Mouse (Mus musculus) NIH3T3 (cell line): ENCODE data around the gene Tnfsf10.
"Not testable (repeated sequence)": the region's sequence is repeated elsewhere in the genome, so short reads cannot be mapped to it uniquely, and the experiment has no call there.

ENCODE experiments used
- DNase-seq: peaks from one replicate; pipeline ENCODE4 v3.0.0-alpha.2; 2012; ENCODE audit warnings: low read depth

The Tnfsf10 gene

DNA sequence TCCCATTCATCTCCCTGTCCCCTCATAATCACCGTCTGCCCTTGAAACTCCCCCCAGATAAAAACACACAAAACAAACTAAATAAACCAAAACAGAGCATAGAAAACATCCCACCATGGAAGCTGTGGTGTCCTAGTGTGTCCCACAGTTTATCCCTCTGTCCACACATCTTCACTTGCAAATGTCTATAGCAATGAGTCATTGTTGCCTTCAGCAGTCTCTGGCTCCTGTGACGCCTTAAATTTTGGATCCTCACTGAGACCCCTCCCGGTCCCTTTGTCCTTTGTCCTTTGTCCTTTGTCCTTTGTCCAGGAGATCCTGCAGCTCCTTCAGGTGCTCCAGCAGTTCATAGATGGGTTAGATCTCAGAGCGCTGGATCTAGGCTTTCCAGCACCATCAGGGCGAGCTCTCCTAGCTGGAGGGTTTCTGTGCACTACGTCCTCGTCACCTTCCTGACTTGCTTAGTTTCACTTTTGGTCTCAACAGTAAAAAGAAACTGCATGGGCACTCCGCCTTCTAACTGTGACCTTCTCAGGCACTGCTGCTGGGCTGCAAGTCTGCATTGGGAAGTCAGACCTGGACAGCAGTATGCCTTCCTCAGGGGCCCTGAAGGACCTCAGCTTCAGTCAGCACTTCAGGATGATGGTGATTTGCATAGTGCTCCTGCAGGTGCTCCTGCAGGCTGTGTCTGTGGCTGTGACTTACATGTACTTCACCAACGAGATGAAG lies at the start of gene Tnfsf10:
Tnfsf10 (plus strand) TSS at position 470 of the 729 bp plus-strand sequence.
- DNase-seq, result peak; percentile 12

DNA sequence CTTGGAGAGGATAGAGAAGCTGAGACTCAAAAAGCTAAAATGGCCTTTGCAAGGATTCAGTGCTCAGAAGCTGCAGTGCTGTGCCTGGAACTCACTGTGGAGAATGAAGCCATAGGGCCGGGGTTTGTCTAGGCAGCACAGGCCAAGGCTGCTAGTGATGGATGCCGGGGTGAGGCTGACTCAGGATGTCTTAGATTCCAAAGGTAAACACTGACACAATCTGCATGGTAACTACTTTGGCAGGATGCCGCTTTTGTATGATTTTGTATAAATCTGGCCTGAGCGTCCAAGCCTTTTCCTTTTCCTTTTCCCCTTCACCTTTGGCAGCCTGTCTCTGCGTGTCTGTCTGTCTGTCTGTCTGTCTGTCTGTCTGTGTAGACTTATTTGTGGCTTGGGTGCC lies 49.5 kb upstream of the Tnfsf10 start:
- DNase-seq, result peak; percentile 74

DNA sequence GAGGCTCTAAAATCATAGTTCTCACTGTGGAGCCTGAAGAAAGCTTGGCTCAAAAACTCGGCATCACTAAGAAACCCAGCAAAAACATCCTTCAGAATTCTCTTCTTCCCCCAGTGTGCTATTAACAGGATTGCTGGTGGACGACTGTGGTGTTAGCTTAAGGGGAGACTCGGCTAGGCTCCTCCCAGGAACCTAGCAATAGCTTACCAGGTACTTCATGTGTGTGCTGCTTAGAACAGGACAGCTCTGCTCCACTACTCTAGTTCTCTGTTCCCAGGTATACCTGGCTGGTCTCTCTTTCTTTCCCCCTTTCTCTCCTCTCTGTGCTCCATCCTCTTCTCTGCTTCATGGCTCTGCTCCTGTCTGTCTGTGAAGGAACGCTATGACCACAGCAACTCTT lies 48.9 kb upstream of the Tnfsf10 start:
- no peak for DNase-seq

DNA sequence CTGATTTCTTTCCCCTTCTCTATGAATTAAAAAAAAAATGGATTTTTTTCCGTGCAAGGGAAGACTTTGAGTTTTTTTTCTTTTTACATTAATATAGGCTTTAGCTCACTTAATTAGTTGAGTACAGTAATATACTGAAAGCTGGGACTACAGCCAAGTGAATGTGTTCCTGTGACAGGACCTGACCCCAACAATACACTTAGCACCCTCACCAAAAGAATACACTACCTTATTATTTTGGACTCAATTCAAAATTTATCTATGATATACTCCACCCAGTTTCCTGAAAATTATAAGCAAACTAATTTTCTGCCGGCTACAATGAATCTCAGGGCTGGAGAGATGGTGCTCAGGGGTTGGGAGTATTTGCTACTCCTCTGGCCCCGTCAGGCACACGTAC lies 47.7 kb upstream of the Tnfsf10 start:
- DNase-seq, result no peak

DNA sequence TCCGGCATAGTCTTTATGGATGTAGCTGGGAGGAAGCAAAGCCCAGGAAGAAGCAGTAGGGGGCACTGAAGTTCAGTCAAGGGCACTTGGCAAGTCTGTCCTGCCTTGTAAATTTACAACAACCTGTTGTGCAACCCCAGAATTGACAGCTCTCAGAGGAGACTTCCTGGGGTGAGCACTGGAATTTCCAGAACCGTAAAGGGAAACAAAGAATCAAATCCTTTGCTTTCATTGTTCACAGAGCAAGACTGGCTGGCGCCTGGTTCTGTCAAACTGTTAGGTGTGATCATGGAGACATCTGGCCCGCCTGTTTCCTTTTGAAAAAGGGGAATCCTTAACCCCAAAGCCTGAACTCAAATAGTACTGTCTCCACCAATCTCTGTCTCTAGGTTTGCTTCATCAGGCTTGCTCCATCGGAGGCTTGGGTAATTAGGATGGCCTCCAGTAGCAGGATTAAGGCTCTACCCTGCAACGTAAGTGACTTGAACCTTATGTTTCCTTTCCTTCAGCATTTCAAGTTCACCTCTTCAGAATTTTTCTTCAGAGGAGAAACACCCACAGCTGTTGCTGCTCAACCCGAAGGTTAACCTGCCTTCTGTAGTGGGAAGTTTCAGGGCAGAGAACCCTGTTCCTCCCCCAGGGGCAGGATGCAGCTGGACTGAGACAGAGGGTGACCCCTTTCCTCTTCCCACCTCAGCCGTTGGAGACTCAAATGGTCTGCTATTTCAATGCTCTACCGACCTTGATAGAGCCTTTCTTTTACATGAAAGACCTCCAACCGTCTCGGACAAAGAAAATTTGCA lies 46.5 kb upstream of the Tnfsf10 start:
- DNase-seq, result peak; percentile 80

DNA sequence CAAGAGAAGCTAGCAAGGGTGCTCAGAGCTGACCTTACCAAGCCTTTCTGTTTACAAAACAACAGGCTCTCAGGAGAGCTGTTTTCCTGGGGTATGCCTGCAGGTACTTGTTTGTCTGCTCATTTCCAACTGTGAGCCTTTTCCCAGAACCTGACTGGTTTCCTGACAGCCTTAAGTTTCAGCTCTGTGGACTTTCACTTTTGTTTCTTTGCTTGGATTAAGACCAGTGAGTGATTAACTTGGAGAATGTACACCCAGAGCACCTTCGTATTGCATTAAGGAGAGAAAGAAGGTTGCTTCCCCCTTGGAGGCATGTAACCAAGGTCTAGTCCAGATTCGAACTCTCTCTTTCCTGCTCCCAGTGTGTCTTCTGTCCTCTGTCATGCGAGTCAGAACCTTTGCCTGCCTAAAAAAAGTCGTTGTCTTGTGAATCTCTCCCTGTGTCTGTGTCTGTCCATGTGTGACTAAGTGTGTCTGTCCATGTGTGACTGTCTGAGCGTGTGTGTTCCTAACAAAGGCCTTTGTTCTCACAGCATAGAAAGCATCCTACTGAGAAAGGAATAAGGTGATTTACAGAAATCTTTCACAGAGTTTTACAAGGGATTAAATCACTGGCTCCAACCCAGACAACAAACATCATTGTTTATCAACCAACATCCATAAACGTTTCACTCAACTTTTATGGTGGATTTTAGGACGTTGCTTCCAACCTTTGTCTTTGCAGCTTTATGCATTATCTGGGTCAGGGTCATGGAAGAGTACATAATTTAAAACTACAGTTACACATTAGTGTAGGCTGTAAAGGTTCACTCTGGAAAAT lies 43.7 kb upstream of the Tnfsf10 start:
- DNase-seq, result no peak

DNA sequence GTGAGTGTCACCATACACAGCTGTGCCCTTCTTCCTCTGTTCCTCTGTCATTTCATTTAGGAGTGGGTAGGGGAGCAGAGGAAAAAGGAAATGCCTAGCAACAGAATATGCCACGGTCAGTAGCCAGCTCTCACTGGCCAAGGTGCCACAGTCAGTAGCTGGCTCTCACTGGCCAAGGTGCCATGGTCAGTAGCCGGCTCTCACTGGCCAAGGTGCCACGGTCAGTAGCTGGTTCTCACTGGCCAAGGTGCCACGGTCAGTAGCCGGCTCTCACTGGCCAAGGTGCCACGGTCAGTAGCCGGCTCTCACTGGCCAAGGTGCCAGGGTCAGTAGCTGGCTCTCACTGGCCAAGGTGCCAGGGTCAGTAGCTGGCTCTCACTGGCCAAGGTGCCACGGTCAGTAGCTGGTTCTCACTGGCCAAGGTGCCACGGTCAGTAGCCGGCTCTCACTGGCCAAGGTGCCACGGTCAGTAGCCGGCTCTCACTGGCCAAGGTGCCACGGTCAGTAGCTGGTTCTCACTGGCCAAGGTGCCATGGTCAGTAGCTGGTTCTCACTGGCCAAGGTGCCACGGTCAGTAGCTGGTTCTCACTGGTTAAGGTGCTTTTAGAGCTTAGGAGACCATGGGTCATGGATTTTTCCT lies 37.4 kb upstream of the Tnfsf10 start:
- not testable (repeated sequence) for DNase-seq

DNA sequence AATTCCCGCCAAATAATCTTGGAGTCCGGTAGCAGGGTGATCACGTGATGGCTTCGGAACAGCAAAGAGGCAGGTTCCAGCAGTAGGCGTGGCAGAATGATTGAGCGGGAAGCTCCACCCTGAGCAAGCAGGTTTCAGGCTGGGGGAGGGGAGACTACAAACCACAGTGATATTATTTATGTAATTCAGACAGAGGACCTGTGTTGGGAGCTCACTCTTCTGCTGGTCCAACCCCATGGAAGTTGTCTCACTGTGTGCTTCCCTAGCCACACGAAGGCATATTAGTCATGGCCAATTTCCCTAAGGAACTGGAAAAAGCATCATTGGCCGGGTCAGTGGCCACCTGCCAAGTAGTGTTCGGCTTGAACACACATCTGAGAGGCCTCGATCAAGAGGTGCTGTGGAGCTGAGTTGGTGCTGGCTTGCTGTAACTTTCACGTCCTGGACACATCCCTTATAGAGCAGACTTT lies 36.5 kb upstream of the Tnfsf10 start:
- peak; percentile 77 for DNase-seq

DNA sequence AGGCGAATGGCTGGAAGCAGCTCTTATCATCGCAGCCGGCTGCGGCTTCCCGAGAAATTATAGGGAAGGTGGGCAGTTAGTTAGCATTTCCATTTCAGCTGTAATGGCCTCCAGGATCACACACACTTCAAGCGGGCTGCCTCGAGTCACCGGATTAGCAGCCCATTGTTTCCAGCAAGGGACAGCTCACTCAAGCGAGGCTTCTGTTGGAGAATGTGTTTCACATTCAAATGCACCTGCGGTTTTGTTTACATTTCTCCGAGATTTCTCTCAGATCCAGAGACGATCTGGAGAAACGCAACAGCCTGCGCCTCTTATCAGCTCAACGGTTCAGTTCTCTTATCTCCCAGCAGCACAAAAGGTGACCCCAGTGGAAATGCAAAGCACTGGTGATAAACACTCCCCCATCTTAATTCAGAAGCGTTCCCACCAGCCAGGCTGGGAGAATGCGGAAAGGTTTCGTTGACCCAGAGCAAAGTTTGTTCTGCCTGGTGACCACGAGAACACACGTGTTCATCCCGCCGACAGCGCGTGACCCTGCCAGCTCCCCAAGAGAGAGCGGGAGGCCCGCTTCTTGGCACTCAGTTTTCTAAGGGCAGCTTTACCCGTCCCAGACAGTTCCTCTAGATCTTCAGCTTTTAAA lies 33.6 kb upstream of the Tnfsf10 start:
- DNase-seq, result no peak

DNA sequence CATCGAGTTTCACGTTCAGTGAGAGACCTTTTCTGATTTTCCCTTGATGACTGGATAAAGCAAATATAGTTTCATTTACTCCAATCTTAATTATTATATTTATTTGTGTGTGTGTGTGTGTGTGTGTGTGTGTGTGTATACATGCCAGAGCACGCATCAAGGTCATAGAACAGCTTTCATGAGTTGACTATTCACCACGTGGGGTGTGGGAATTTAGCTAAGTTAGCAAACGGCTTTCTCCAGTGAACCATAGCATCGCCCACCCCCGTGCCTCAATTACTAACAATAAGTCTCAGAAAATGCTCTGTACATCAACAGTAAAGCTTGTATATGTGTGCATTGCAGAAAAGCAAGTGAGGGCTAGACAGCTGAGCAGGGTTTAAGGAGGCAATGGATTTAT lies 33.0 kb upstream of the Tnfsf10 start:
- DNase-seq, result no peak

DNA sequence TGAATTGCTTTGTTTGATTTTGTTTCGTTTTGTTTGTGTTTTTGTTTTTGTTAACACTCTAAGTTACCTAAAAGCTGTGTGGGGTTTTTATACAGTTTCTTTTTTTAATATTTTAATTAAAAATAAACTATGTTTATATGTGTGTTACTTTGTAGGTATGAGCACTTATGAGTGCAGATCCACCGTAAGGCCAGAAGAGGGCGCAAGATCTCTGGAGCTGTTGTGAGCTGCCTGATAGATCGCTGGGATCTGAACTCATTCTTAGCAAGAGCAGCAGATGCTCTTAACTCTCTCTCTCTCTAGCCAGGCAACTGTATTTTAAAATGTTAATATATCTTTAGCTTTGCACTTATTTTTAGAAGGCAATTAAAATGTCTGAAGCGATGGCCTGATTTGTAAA lies 32.6 kb upstream of the Tnfsf10 start:
- no peak for DNase-seq

DNA sequence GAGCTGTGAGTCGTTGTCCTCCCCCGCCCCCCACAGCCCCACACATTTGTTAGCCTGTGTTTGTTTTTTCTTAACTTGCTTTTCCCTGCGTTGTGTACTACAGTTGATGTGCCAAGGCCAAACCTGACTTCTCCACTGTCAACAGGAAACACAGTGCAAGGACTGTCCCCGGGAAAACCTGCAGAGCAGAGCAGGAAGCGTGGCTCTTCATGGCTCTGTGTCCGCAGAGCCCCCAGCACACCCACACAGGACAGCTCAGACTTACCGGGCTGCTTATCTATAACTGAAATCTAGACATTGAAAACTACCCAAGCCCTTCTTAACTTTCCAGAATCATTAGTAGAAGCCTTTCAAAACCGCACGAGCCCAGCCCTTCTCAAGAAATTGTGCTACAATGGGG lies 31.8 kb upstream of the Tnfsf10 start:
- no peak for DNase-seq

DNA sequence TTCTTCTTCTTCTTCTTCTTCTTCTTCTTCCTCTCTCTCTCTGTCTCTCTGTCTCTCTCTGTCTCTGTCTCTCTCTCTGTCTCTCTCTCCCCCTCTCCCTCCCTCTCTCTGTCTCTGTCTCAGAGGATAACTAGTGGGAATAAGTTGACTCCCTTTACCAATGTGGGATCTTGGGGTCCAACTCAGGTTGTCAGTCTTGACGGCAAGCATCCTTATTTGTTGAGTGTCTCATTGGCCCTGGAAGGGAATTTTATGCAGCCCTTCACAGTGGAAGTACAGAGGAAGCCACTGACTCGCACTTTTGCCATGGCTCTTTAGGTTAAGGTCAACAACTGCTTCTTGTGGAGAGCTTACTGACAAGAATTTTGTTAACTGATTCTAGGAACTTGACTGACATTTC lies 28.5 kb upstream of the Tnfsf10 start:
- DNase-seq, result no peak

DNA sequence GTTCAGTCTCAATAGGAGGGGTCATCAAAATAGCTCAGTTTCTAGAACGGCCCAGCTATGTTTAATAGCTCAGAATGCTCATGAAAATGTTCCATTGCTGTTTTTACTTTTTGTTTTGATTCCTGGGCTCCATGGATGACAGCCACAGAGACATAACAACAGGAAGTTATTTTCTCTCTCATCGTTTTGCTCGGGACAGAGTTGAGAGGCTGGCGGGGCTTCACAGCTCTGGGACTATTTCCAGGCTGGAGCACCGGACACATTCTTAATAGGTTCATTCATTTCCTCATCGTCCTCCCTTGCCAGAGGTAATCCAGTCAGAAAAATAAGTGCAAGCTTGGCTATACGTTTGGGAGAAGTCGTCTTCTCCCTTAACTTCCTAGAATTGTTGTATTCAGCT lies 27.9 kb upstream of the Tnfsf10 start:
- peak; percentile 38 for DNase-seq

DNA sequence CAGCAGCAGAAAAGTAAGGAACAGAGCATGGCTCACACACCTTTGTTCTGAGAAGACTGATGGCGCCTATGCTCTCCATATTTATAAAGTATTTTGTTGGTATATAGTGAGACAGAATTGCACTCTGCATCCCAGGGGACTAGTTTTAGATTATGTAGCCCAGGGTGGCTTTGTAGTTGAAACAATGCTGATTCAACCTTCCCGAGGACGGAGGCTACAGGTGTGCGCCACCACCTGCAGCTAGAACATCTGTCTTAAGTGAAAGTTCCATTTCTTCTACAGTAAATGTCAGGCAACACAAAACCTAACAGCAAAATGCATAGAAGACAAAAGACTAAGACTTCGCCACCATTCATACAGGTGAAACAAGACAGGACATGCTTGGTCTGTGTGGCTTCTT lies 26.5 kb upstream of the Tnfsf10 start:
- DNase-seq, result no peak

DNA sequence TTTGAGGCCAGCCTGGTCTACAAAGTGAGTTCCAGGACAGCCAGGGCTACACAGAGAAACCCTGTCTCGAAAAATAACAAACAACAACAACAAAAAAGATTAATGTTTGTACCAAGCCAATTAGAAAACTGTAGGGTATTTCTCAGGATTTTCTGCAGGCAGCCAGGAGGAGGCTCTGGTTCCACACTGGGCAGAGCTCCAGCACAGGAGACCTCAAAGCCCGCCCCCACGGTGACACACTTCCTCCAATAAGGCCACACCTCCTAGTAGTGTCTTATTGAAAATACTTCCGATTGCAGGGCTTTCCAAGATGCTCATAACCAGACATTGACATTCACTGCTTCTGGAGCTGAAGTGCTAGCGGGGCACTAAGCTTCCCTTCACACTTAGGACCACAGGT lies 25.9 kb upstream of the Tnfsf10 start:
- DNase-seq, result peak; percentile 50

DNA sequence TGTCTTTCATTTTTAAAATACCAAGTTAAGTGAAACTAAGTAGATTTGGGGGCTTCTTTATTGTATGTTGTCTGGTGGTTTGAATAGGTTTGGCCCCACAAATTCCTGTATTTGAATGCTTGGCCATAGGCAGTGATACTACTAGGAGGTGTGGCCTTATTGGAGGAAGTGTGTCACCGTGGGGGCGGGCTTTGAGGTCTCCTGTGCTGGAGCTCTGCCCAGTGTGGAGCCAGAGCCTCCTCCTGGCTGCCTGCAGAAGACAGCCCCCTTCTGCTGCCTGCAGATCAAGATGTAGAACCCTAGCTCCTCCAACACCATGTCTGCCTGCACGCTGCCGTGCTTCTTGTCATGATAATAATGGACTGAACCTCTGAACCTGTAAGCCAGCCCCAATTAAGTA lies 25.4 kb upstream of the Tnfsf10 start:
- peak; percentile 36 for DNase-seq

DNA sequence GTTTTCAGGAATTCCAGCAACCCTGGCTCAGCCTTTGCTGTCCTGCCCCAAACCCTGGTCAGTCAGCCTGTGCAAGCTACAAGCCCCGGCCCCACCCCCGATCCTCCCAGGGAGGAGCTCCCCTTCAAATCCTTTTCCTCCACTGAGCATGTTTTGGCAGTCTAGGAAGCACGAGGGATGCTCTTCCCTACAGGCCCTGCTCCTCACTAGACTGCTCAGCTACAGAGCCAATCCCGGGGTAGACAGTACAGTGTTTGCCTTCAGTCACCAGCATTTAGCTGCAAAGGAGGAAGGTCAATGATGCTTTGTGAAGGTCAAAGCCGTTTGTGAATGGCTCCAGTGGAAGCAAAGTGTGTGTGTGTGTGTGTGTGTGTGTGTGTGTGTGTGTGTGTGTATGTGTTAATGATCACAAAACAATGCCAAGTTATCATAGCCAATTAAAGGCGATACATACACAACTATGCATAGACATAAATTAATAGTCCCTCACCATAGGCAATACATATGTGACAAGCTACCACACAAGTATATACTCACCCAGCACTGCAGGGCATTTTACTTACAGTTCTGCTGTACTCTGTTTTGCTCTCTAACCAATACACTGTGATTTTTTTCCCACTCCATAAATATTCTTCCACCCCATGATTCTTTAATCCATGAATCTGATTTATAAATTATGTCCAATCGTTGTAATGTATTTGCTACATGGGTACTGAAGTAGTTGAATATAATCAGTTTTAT lies 23.0 kb upstream of the Tnfsf10 start:
- peak; percentile 24 for DNase-seq

DNA sequence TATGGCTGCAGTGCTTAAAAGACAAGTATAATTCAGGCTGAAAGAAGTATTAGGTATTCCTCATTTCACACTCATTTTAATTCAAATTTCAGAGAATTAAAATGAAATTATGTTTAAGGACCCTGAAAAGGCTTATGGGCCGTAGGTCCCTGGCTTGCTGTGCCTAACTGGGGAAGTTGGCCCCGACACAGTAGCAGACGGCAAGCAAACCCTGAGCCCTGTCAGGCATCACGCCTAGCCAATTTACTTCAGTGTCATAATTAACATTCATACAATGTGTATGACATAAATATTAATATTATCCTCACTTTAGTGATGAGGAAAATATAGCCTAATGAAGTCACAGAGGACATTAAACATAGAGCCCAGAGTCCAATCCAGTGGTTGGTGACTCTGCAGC lies 16.4 kb upstream of the Tnfsf10 start:
- no peak for DNase-seq

DNA sequence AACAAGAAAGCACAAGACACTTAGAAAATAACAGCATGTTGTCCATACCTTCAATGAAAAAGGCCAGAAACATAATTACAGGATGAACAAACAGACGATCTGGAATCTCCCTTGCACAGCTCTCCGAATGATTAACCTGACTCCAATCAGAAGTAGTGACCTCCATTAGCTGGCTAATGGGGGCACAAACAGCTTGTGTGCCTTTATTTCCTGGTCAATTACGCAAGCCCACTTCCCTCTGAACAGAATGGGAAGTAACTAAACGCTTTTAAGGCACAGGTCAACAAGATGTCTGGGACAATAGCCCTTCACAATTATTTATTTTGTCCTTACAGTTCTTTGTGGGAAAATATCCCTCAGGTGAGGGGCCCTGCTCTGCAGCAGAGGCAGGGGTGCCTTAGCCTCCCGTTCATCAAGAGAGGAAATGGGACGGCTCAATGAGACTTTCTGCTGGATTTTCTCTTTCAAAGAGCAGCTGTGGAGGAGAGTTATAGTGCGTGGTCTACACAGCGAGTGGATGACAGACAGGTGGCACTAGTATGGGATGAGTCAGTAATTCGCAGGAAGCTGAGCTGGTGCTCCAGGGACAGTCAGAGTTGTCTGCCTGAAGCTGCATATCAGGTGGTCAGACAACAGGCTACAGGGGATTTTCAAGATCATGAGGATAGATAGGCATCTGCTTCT lies 14.3 kb upstream of the Tnfsf10 start:
- no peak for DNase-seq
